In the genomic region with DNA sequence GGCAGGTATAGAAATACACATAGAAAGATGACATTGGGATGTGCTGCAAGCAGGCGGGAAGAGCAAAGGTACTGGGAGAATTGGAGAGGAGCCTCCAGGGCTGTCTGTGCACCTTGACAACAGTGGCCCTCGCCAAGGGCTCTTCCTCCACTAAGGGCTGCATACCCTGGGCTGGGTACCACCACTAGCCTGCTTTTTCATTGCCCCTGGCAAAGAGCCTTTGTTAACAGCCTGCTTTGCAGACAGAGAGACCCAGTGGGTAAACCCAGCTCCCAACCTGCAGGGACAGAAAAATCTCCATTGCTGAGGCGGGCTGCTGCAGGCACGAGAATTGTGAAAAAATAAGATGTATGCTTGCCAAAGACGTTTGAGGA, we compare ENCODE assay signal across 9 mouse cellular contexts.
A peak's percentile ranks its signal among the peaks of the same experiment; 100 is the strongest.
DNase-seq lines count a peak whose midpoint lies in the region; ATAC-seq and TF ChIP-seq lines count a peak whose summit lies in the region.
"Had no signal": no experiment of that assay in that cellular context is flagged by ENCODE, and none has a peak within 500 bp of the region (broad histone marks: within the 10 kb centered on the region; RNA-seq: fewer than 3 reads in every experiment).

No protein-coding gene starts in this region.

- no peak for TF ChIP-seq POLR2A in kidney, adult 2 months (IDR thresholded peaks at IDR 0.05; ENCODE audit: low read depth, low read length)

- peaks cover 50% of the 10 kb centered on the region for H3K4me1 ChIP-seq in kidney, embryonic 16.5 days (ENCODE audit: insufficient read depth, low read length)
- H3K4me1 ChIP-seq in kidney, adult 2 months (ENCODE audit: control insufficient read depth, insufficient read depth, low read length), result 0 out of 2 replicates have a peak, but pooled peaks cover 6% of the 10 kb centered on the region
- peaks cover 59% of the 10 kb centered on the region for H3K4me1 ChIP-seq in forebrain, embryonic 10.5 days
- peaks cover 25% of the 10 kb centered on the region for H3K4me1 ChIP-seq in hindbrain, embryonic 15.5 days (replicated peaks)
- H3K4me1 ChIP-seq in neural tube, embryonic 13.5 days (replicated peaks), result peaks cover 33% of the 10 kb centered on the region

- no peak for ATAC-seq in kidney, embryonic 16.5 days (ENCODE audit: low FRiP score, low TSS enrichment)
- peak; percentile 79 for ATAC-seq in hindbrain, embryonic 15.5 days (ENCODE audit: low FRiP score, low read depth)
- ATAC-seq in neural tube, embryonic 13.5 days (ENCODE audit: low read depth), result peak; percentile 70

- no peak overlapping the region for H3K9ac ChIP-seq in kidney, embryonic 16.5 days (replicated peaks; ENCODE audit: low read length)
- H3K9ac ChIP-seq in hindbrain, embryonic 15.5 days, result no peak overlapping the region
- H3K9ac ChIP-seq in neural tube, embryonic 13.5 days, result peak overlapping the region; percentile 46

- no peak overlapping the region for H3K4me3 ChIP-seq in kidney, embryonic 16.5 days (ENCODE audit: low read length)
- no peak overlapping the region for H3K4me3 ChIP-seq in kidney, adult 2 months (ENCODE audit: insufficient read depth, low read depth, low read length)
- no peak overlapping the region for H3K4me3 ChIP-seq in forebrain, embryonic 10.5 days
- H3K4me3 ChIP-seq in hindbrain, embryonic 15.5 days, result no peak overlapping the region
- no peak overlapping the region for H3K4me3 ChIP-seq in neural tube, embryonic 13.5 days
- H3K4me3 ChIP-seq: left cerebral cortex, adult 2 months; megakaryocyte, embryonic 14.5 days had no signal

- peak overlapping the region; percentile 62 for H3K27ac ChIP-seq in kidney, embryonic 16.5 days (ENCODE audit: low read length)
- no peak overlapping the region for H3K27ac ChIP-seq in kidney, adult 2 months (ENCODE audit: insufficient read depth, low read depth, low read length)
- peak overlapping the region; percentile 76 for H3K27ac ChIP-seq in forebrain, embryonic 10.5 days
- H3K27ac ChIP-seq in hindbrain, embryonic 15.5 days (replicated peaks), result 0 out of 2 replicates have a peak overlapping the region, but pooled peaks have one; percentile 17
- H3K27ac ChIP-seq in neural tube, embryonic 13.5 days (replicated peaks), result peak overlapping the region; percentile 54; the same call in 1 of the 2 replicates
- H3K27ac ChIP-seq: left cerebral cortex, adult 2 months had no signal

- H3K9me3 ChIP-seq in kidney, embryonic 16.5 days (ENCODE audit: low read length), result no peaks in the 10 kb centered on the region
- no peaks in the 10 kb centered on the region for H3K9me3 ChIP-seq in forebrain, embryonic 10.5 days
- H3K9me3 ChIP-seq in hindbrain, embryonic 15.5 days, result no peaks in the 10 kb centered on the region
- no peaks in the 10 kb centered on the region for H3K9me3 ChIP-seq in neural tube, embryonic 13.5 days
- H3K9me3 ChIP-seq: megakaryocyte, embryonic 14.5 days had no signal

- no peak for DNase-seq in kidney, adult 2 months
- no peak for DNase-seq in forebrain, embryonic 10.5 days (ENCODE audit: extremely low spot score, low spot score)
- DNase-seq in left cerebral cortex, adult 9 months (ENCODE audit: low spot score in 2 of 2), result no peak
- DNase-seq in embryo, embryonic 10 days (ENCODE audit: low spot score), result no peak

- H3K36me3 ChIP-seq in kidney, embryonic 16.5 days (ENCODE audit: insufficient read depth, low read length), result no peaks in the 10 kb centered on the region
- no peaks in the 10 kb centered on the region for H3K36me3 ChIP-seq in kidney, adult 2 months (ENCODE audit: control insufficient read depth, insufficient read depth, low read length)
- no peaks in the 10 kb centered on the region for H3K36me3 ChIP-seq in forebrain, embryonic 10.5 days (replicated peaks)
- H3K36me3 ChIP-seq in hindbrain, embryonic 15.5 days, result no peaks in the 10 kb centered on the region
- H3K36me3 ChIP-seq in neural tube, embryonic 13.5 days, result no peaks in the 10 kb centered on the region

- H3K27me3 ChIP-seq in kidney, embryonic 16.5 days (ENCODE audit: insufficient read depth, low read length), result no peaks in the 10 kb centered on the region
- no peaks in the 10 kb centered on the region for H3K27me3 ChIP-seq in kidney, adult 2 months (replicated peaks; ENCODE audit: control insufficient read depth, insufficient read depth, low read length)
- H3K27me3 ChIP-seq in forebrain, embryonic 10.5 days (ENCODE audit: poor library complexity, severe bottlenecking), result peaks cover 64% of the 10 kb centered on the region
- no peaks in the 10 kb centered on the region for H3K27me3 ChIP-seq in hindbrain, embryonic 15.5 days
- H3K27me3 ChIP-seq in neural tube, embryonic 13.5 days, result 0 out of 2 replicates have a peak, but pooled peaks cover 2% of the 10 kb centered on the region

- TF ChIP-seq CTCF in kidney, adult 2 months (conservative IDR thresholded peaks at IDR 0.05; ENCODE audit: insufficient read depth, insufficient read length, low read depth, low read length), result no peak

- H3K4me2 ChIP-seq in kidney, embryonic 16.5 days (replicated peaks; ENCODE audit: low read depth, low read length), result no peak overlapping the region; the same call in 1 of the 2 replicates
- peak overlapping the region; percentile 17 for H3K4me2 ChIP-seq in hindbrain, embryonic 15.5 days
- peak overlapping the region; percentile 25 for H3K4me2 ChIP-seq in neural tube, embryonic 13.5 days

- WGBS in kidney, embryonic 16.5 days, result 48% methylated on average over 5 of the region's 5 CpGs
- 75% methylated on average over 5 of the region's 5 CpGs for WGBS in kidney, adult 2 months
- 50% methylated on average over 5 of the region's 5 CpGs for WGBS in forebrain, embryonic 10.5 days
- 24% methylated on average over 5 of the region's 5 CpGs for WGBS in hindbrain, embryonic 15.5 days
- WGBS in neural tube, embryonic 13.5 days, result 13% methylated on average over 5 of the region's 5 CpGs
